Mouse (Mus musculus) activated CD4-positive, CD25-positive, alpha-beta regulatory T cell (primary cell): ENCODE results near the gene Tet1. TPM values are rescaled to one million over a fixed set of nuclear protein-coding genes. Genes with fewer than 3 reads are reported as not detected.

Experiments
- polyA plus RNA-seq, 2 experiments: library from polyadenylated mRNA; unstranded; fragments of 100-300 nt; shearing (Covaris generic); gene quantifications; one replicate each; pipeline ENCODE4 v1.2.1; 2017

Gene Tet1
- 10 to 100 TPM in 1 of 2 experiments, 1 to 10 TPM in 1; 9.0 to 11.9 TPM for polyA plus RNA-seq

DNA sequence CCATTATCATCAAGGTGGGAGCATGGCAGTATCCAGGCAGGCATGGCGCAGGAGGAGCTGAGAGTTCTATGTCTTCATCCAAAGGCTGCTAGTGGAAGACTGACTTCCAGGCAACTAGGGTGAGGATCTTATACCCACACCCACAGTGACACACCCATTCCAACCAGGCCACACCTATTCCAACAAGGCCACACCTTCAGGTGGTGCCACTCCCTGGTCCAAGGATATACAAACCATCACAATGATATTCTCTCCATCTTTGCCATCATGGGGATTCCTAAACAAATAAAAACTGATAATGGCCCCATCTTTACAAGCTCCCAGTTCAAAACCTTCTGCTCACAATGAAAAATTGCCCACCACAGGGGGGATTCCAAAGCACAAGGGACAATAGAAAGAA is at the start of gene Tet1:
Gene Tet1 (minus strand): TSS at position 101 of the 400 bp plus-strand sequence.

DNA sequence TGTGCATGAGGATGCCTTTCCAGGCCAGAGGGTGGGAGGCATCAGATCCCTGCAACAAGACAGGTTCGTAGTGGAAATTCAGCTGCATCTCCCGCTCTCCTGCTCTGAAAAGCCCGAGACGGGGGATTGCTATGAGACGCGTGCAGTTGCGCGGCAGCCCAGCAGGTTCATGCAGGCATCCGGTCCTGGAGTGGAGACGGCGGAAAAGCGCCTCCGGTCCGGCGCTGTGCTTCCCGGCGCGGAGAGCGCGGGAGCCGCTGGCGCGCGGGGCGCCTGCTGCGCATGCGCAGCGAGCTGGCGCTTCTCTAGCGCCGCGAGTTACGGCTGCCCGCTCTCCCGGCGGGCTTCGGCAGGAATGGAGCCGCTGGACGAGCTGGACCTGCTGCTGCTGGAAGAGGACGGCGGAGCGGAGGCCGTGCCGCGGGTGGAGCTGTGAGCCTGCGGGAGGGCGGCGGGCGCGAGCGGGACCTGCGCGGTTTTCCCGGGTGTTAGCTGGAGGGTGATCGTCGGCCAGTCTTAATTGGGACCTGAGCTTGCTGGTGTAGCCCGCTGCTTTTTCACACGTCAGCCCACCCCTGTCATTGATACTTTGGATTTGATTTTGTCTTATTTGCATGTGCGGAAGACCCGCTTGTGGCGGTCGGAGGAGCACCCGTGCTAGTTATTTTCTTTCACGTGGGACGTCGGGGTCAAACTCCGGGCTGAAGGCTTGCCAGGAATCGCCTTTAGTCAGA is 38.1 kb upstream of the Tet1 start, which contains the start of gene Dna2:
Gene Dna2 (plus strand): TSS at position 289 of the 734 bp plus-strand sequence.

DNA sequence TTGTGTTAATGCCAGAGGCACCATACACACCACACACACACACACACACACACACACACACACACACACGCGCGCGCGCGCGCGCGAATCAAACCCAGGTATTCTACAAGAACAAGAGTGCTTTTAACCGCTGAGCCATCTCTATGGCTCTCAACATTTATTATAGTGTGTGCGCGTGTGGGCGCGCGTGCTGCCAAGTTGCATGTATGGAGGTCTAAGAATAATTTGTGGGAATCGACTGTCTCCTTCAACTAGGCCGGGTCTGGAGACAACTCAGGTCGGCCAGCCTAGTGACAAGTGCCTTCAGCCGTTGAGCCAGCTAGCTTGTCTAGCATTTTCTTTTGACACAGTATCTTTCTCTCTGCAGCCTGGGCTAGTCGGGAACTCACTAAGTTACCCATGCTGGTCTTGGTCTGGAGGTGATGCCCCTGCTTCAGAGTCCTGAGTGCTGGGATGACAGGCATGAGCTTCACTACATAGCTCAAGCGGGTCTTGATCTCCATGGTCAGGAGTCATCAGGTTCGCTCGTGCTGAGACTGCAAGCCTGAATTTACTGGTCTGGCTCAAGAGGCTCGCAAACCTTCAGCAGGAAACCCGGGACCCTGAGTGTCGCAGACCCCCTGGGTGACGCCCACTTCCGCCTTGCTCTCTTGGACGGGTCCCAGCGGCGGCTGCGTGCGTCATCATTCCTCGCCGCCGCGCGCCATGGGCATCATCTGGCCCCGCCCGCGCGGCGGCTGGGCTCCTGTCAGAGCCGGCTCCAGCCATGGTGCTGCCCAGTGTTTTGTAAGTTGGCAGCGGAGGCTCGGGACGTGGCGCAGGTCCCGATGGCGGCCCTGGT is 11.3 kb upstream of the Tet1 start, which contains the start of gene Slc25a16:
Gene Slc25a16 (plus strand): TSS at position 709 of the 841 bp plus-strand sequence.

DNA sequence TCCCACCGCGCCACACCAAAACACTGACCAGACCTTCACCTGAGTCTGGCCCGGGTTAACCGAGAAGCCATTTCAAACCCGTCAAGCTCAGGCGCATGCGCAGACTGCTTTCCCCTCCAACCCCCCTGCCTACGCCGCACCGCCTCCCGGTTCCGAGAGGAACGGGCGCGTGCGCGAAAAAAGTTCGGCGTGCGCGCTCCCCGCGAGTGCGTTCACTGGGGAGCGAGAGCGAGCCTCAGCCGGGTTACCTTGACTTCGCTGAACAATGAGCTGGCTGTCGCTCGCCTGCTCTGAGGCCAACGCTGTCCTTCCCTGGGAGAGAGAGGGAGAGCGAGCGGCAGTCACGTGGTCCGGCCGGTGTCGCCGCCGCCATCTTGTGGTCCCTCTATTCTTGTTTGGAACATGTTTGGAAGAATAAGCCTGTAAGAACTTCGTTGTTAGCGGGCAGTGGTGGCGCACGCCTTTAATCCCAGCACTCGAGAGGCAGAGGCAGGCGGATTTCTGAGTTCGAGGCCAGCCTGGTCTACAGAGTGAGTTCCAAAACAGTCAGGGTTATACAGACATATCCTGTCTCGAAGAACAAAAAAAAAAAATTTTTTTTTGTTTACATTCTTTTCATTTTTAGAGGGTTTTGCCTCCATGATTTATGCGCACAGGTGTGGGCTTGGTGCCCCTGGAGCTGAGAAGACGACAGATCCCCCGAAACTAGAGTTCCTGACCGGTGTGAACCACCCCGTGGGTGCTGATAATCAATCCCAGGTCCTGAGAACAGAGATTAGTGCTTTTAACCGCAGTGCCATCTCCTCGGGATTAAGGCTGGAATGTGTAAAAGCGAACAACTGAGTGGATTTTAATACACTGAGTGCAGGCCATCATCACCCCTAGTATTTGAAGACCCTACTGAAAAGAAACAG is 116.4 kb downstream of the Tet1 start, which contains the start of gene Ccar1:
Gene Ccar1 (minus strand): TSS at position 110 of the 914 bp plus-strand sequence.

Other genes with a start within 250 kb of the Tet1 start
- gene Stox1, start 182.9 kb downstream of the Tet1 start, polyA plus RNA-seq: 1 to 10 TPM; 1.6 to 1.9 TPM
- 100 to 1,000 TPM; 120 to 144 TPM for gene Ccar1, start 116.7 kb downstream of the Tet1 start, polyA plus RNA-seq
- 10 to 100 TPM; 17.4 to 17.6 TPM for gene Slc25a16, start 11.6 kb upstream of the Tet1 start, polyA plus RNA-seq
- gene Dna2, start 38.0 kb upstream of the Tet1 start, polyA plus RNA-seq: 1 to 10 TPM; 4.6 to 5.9 TPM
- gene Rufy2, start 71.2 kb upstream of the Tet1 start, polyA plus RNA-seq: 10 to 100 TPM; 48.6 to 50.2 TPM
- gene Hnrnph3, start 115.2 kb upstream of the Tet1 start, polyA plus RNA-seq: 10 to 100 TPM; 58.3 to 63.2 TPM
- under 1 TPM; 0.27 to 0.62 TPM for gene Pbld2, start 115.3 kb upstream of the Tet1 start, polyA plus RNA-seq
- under 1 TPM; 0.10 to 0.49 TPM for gene Pbld1, start 151.2 kb upstream of the Tet1 start, polyA plus RNA-seq
- gene Atoh7, start 190.7 kb upstream of the Tet1 start, polyA plus RNA-seq: not detected